In the genomic region with DNA sequence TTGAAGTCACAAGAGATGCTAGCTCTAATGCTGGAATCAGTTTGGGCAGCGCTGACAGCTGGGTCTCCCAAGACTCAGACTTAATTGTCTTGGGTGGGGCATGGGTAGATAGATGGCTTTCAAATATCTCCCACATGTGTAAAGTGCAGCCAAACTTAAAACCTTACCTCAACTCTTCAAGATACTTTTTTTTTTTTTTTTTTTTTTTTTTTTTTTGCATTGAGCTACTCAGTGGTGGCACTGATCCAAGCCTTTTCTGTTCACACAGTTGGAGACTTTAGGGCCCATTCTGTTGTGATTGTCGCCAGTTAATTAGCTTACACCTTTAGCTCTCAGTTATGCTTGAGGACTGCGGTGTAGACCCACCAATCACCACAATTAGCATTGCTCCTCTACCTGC, we compare ENCODE assay signal across 22 mouse cellular contexts.
"Had no signal": no experiment of that assay in that cellular context is flagged by ENCODE, and none has a peak within 500 bp of the region (broad histone marks: within the 10 kb centered on the region; RNA-seq: fewer than 3 reads in every experiment).

No protein-coding gene starts in this region.

- H3K9ac ChIP-seq: limb, embryonic 13.5 days; liver, embryonic 12.5 days; liver, embryonic 15.5 days; lung, embryonic 15.5 days; neural tube, embryonic 12.5 days; neural tube, embryonic 15.5 days had no signal

- H3K4me3 ChIP-seq: layer of hippocampus, adult 2 months; limb, embryonic 10.5 days; limb, embryonic 13.5 days; liver, embryonic 12.5 days; liver, embryonic 15.5 days; lung, embryonic 15.5 days; megakaryocyte, embryonic 14.5 days; neural tube, embryonic 12.5 days; neural tube, embryonic 15.5 days had no signal

- H3K36me3 ChIP-seq: limb, embryonic 10.5 days; limb, embryonic 13.5 days; liver, embryonic 12.5 days; liver, embryonic 15.5 days; lung, embryonic 15.5 days; neural tube, embryonic 12.5 days had no signal

- H3K27ac ChIP-seq: kidney, postnatal 0 days; limb, embryonic 10.5 days; limb, embryonic 13.5 days; liver, embryonic 12.5 days; liver, embryonic 15.5 days; lung, embryonic 15.5 days; neural tube, embryonic 12.5 days; neural tube, embryonic 15.5 days; stomach, postnatal 0 days had no signal

- H3K27me3 ChIP-seq: limb, embryonic 13.5 days; liver, embryonic 12.5 days; liver, embryonic 15.5 days; lung, embryonic 15.5 days; megakaryocyte, embryonic 14.5 days; neural tube, embryonic 12.5 days; neural tube, embryonic 15.5 days had no signal

- H3K9me3 ChIP-seq: limb, embryonic 10.5 days; limb, embryonic 13.5 days; liver, embryonic 12.5 days; liver, embryonic 15.5 days; lung, embryonic 15.5 days; megakaryocyte, embryonic 14.5 days; neural tube, embryonic 12.5 days; neural tube, embryonic 15.5 days had no signal

- H3K4me2 ChIP-seq: limb, embryonic 13.5 days; liver, embryonic 12.5 days; liver, embryonic 15.5 days; lung, embryonic 15.5 days; midbrain, embryonic 11.5 days; neural tube, embryonic 12.5 days; neural tube, embryonic 15.5 days had no signal

- ATAC-seq: liver, embryonic 12.5 days had no signal

- DNase-seq: kidney, postnatal 25 days; layer of hippocampus, adult 9-11 months; liver; lung, postnatal 10 days; midbrain, embryonic 14.5 days; retina, postnatal 1 day; right cerebral cortex, postnatal 25 days; thymus, adult 2 months; thymus, postnatal 14 days; thymus, postnatal 4 days had no signal

- H3K4me1 ChIP-seq: limb, embryonic 13.5 days; liver, embryonic 12.5 days; neural tube, embryonic 12.5 days; neural tube, embryonic 15.5 days had no signal
